Mouse (Mus musculus): Measurements from ENCODE around the gene 4632433K11Rik. TPM values are rescaled to one million over a fixed set of nuclear protein-coding genes. Genes with fewer than 3 reads are reported as not detected.
A peak's percentile ranks its signal among the peaks of the same experiment; 100 is the strongest.
"Not testable (repeated sequence)": the region's sequence is repeated elsewhere in the genome, so short reads cannot be mapped to it uniquely, and the experiment has no call there.

The 4632433K11Rik gene
- 1.1 TPM in 1 of 2 replicates, not detected in the other for total RNA-seq (2021)
- long read RNA-seq, partial matches to known transcripts = 0 of 1 reads
- long read RNA-seq, other reads (novel, unspliced or antisense) = 0 of 1 reads

DNA sequence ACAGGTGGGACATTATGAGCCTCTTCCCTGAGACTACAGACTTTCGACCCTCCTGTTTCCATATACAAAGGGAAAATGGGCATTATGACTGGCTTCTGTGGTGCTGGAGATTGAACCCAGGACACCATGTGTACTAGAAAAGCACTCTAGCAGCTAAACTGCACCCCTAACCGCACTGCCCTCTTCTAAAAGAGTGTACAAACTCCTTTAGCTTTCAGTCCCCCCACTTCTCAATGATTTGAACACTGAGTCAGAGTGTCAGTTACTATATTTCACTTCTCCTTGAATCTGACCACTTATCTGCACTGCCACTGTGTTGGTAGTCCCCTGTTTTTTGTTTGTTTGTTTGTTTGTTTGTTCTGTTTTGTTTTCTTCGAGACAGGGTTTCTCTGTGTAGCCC is at the start of gene 4632433K11Rik:
Gene 4632433K11Rik (plus strand): TSS at position 301 of the 400 bp plus-strand sequence.
- DNase-seq = no peak

DNA sequence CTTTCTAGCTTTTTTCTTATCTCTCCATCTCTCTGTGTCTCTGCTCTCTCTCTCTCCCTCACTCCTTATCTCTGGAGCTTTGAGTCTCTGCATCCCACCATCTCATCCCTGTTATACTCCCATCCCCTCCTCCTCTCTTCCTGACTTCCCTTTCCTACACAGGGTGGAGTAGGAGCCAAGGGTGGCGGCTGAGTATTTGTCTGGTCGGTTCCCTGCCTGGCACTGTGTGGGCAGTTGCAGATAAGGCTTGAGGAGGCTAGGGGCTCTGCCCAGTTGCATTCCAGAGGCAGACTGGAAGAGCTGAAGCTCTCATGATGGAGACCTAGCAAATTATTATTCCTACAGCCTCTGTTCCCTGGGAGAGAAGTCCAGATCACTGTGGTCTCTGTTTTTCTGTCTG is 45.7 kb upstream of the 4632433K11Rik start:
- DNase-seq = no peak

GRCm38 (mm10) chr7:4993347-4993998 is 40.4 kb upstream of the 4632433K11Rik start:
- no peak for DNase-seq

- DNase-seq = no peak
Observed at GRCm38 (mm10) chr7:4993999-4994788, 39.7 kb upstream of the 4632433K11Rik start.

DNA sequence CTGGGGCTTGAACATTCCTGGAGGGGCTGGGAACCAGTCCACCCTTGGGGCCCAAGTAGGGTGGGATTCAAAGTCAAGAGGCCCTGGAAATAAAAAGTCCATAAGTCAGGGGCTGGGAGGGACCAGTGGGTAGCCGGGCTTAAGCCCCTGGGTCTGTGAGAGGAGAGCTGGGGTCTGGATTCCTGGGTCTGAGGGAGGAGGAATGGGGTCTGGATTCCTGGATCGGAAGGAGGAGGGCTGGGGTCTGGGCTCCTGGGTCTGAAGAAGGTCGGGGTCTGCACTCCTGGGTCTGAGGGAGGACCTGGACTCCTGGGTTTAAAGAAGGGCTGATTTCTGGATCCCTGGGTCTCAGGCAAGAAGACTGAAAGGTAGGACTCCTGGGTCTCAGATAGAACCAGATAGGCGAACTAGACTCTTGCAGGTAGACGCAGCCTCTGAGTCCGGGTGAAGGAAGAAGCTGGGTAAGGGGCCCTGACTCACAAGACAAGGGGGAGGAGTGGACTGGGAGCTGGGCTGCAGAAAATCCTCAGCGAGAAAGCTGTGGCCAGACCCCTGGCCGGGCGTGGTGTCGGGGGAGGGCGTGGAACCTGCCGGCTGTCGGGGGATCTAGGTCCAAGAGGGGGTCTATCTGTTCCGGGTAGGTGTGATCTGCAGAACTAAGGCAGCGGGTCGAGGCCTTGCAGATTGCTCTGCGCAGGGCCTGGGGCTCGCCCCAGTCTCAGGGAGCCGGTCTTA is 38.5 kb upstream of the 4632433K11Rik start:
- no peak for DNase-seq

- peak; percentile 95 for DNase-seq
Observed at GRCm38 (mm10) chr7:4996003-4996895, 37.7 kb upstream of the 4632433K11Rik start, which contains the start of gene Zfp579. Gene Zfp579, minus strand, starts transcription at chr7:4996158.

- no peak for DNase-seq
Observed at GRCm38 (mm10) chr7:4996934-4997333, 37.0 kb upstream of the 4632433K11Rik start.

DNA sequence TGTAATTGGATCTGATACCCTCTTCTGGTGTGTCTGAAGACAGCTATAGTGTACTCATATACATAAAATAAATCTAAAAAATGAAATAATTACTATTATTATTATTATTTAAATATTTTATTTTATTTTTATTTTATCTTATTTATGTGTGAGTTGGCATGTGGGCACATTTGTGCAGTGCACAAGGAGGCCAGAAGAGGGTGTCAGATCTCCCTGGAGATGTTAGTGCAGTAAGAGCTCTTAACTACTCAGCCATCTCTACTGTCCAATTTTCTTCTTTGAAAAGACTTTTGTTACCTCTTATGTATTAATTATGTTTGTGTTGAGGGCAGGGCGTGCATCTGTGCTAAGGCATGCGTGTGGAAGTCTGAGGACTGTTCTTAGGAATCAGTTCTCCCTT is 34.0 kb upstream of the 4632433K11Rik start:
- DNase-seq = peak; percentile 33

GRCm38 (mm10) chr7:5002876-5003275 is 31.0 kb upstream of the 4632433K11Rik start:
- not testable (repeated sequence) for DNase-seq

- no peak for DNase-seq
Observed at GRCm38 (mm10) chr7:5008229-5008628, 25.7 kb upstream of the 4632433K11Rik start.

GRCm38 (mm10) chr7:5012681-5013513 is 21.0 kb upstream of the 4632433K11Rik start:
- no peak for DNase-seq

GRCm38 (mm10) chr7:5014251-5015117 is 19.4 kb upstream of the 4632433K11Rik start, which contains the start of the genes Zfp524 and Fiz1:
Gene Zfp524, plus strand, starts transcription at chr7:5014415.
Gene Fiz1, minus strand, starts transcription at chr7:5014697.
- peak; percentile 95 for DNase-seq

GRCm38 (mm10) chr7:5015118-5016001 is 18.6 kb upstream of the 4632433K11Rik start, which contains the start of gene Gm44973:
Gene Gm44973, plus strand, starts transcription at chr7:5015496.
- peak; percentile 97 for DNase-seq

- DNase-seq = no peak
Observed at GRCm38 (mm10) chr7:5016057-5016456, 17.9 kb upstream of the 4632433K11Rik start.

- DNase-seq = no peak
Observed at GRCm38 (mm10) chr7:5016920-5017319, 17.0 kb upstream of the 4632433K11Rik start.

DNA sequence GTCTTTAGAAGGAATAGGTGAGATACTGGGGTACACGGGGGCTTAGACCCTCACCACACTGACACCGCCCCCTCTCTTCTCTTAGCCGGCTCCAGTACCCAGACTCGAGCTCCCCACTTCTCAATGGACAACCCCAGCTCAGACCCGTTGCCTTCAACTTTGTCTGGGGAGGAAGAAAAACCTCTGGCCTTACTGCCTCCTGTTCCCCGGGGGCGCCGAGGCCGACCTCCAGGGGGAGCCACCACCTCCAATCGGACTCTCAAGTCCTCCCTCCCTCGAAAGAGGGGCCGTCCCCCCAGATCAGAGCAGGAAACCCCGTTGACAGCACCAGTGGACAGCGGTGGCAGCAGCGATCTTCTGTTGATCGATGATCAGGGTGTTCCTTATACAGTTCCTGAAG is 16.6 kb upstream of the 4632433K11Rik start:
- DNase-seq = peak; percentile 20

GRCm38 (mm10) chr7:5017931-5018330 is 16.0 kb upstream of the 4632433K11Rik start:
- no peak for DNase-seq

- DNase-seq = not testable (repeated sequence)
Observed at GRCm38 (mm10) chr7:5019576-5019975, 14.3 kb upstream of the 4632433K11Rik start.
